Mouse (Mus musculus): Measurements from ENCODE around the gene Rcsd1. TPM values are rescaled to one million over a fixed set of nuclear protein-coding genes. Genes with fewer than 3 reads are reported as not detected.
A peak's percentile ranks its signal among the peaks of the same experiment; 100 is the strongest.

The Rcsd1 gene
- polyA plus RNA-seq (2015; fragmentation: Nextera tagmentation; extraction: Ambion mirVana) = 42.4 and 43.1 TPM in 2 replicates

DNA sequence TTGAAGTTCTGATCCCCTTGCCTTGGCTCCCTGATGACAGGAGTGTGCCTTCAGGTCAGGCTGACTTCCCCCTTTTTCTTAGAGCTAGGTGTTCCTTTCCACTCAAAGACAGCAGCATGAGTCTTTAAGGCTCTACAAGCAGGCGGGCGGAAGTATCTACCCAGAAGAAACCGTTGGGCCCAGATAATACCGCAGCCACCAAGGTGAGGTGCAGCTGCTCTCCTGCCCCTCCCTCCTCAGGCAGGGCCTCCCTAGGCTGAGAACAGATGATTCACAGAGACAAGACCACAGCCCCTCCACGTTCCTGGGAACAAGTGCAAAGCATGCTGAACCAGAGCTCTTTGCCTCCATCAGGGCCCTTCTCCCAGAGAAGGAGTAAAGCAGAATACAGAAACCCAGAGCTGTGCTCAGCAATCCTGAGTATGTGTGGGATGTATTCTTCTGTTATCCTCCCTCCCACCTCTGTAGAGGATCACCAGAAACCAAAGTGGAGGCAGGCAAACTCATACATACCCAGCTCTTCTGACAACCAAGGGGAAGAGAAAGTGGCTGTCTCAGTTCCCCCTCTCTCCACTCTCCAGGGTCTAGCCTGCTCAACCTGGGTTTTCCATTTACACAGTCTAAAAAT lies at the start of gene Rcsd1:
TSS of gene Rcsd1 (minus strand) at position 129 of the 628 bp plus-strand sequence.
- no peaks in the 10 kb centered on the region for H3K27me3 ChIP-seq (replicated peaks)
- peak within 1 kb of the TSS; percentile 74; the same call in 1 of the 2 replicates for H3K4me3 ChIP-seq (replicated peaks)
- peaks cover 29% of the 10 kb centered on the region for H3K4me1 ChIP-seq
- no peak for ATAC-seq (ENCODE audit: insufficient read depth, low FRiP score, low read depth)
- H3K9me3 ChIP-seq = no peaks in the 10 kb centered on the region
- H3K9ac ChIP-seq = no peak within 1 kb of the TSS
- peak within 1 kb of the TSS; percentile 82 for H3K4me2 ChIP-seq
- 55% methylated on average over 5 of the region's 5 CpGs for WGBS
- H3K27ac ChIP-seq = peak within 1 kb of the TSS; percentile 83
- H3K36me3 ChIP-seq = no peaks in the 10 kb centered on the region

DNA sequence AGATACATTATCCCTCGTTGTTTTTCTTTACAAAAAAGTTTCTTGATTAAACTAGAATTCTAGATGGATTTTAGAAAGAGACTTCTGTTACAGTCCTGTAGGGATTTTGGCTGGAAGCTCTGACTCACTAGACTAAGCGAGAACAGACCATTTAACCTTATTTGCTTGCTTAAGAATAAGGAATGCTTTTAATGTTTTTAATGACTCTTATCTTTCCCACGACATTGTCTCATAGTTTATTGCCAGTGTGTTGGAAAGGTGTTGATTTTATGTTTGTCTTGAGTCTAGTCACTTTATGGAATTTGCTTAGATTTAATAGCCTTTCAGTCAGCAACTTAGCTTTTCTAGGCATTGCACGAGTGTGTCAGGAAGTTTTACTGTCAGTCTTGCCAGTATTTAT lies 45.6 kb upstream of the Rcsd1 start:
- Histone ChIP-seq H3K4me2 (no peak overlapping the region), H3K9ac (no peak overlapping the region), H3K27me3 (replicated peaks) (no peaks in the 10 kb centered on the region), H3K36me3 (no peaks in the 10 kb centered on the region), H3K27ac (no peak overlapping the region), H3K4me3 (replicated peaks) (no peak overlapping the region), H3K9me3 (no peaks in the 10 kb centered on the region), H3K4me1 (no peaks in the 10 kb centered on the region)
- no peak for ATAC-seq (ENCODE audit: insufficient read depth, low FRiP score, low read depth)
- WGBS = 29% methylated on average over 4 of the region's 4 CpGs

DNA sequence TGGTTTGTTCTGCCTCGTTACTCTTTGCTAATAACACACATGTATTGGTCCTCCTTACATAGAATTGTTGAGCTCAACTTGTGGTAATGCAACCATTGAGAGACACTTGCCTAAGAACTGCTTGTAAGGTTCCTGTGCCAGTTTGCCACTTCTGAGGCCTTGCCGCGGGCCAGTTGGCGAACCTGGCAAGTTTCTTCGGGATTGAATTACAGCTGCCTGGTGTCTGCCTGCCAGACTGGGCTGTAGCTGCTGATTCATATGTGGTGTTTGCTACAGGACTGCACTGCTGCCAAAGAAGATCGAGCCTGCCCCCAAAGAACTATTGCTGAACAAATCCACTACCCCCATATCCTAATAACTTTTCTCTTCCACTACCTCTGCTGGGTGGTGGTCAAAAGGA lies 44.6 kb upstream of the Rcsd1 start:
- Histone ChIP-seq H3K4me3 (replicated peaks) (no peak overlapping the region), H3K36me3 (no peaks in the 10 kb centered on the region), H3K4me1 (no peaks in the 10 kb centered on the region), H3K27me3 (replicated peaks) (no peaks in the 10 kb centered on the region), H3K27ac (no peak overlapping the region), H3K9ac (no peak overlapping the region), H3K9me3 (no peaks in the 10 kb centered on the region), H3K4me2 (no peak overlapping the region)
- 89% methylated on average over 6 of the region's 6 CpGs for WGBS
- no peak for ATAC-seq (ENCODE audit: insufficient read depth, low FRiP score, low read depth)

DNA sequence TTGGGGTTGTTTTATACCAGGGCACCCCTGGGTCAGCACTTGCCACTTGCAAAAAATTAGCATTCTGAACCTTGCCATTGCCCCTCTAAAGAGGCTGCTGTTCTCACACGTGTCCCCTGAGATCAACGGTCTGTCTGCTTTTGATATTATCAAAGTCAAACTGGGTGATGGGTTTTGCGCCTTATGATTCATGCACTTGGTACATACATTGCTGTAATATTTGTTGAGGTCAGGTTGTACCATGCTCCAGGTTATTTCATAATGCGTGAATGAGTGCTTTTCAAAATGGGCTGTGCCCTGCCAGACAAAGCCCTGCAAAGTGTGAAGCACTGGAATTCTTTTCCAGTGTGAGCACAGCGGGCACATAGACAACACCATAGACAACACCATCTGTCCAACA lies 42.3 kb upstream of the Rcsd1 start:
- 71% methylated on average over 5 of the region's 5 CpGs for WGBS
- ATAC-seq (ENCODE audit: insufficient read depth, low FRiP score, low read depth) = no peak
- no peak overlapping the region for H3K4me2 ChIP-seq

DNA sequence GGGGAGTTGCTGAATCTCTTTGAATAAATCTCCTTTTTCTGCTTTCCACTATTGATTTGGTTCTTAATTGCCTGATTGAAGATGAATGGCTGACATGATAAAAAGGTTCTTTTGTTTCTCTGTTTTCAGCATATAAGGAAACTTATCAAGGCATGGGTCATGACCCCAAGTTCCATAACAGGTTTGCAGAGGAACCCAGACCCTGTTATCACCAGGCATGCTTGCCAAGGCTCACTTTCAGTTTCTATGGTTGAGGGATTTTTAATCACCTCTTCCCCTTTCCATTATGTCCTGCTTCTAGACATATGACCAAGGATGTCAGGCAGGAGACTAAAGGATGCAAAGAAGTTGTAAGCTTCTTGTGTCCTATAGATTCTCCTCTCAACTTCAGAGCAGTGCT lies 41.6 kb upstream of the Rcsd1 start:
- no peaks in the 10 kb centered on the region for H3K36me3 ChIP-seq
- H3K4me3 ChIP-seq (replicated peaks) = no peak overlapping the region
- no peaks in the 10 kb centered on the region for H3K4me1 ChIP-seq
- H3K9me3 ChIP-seq = no peaks in the 10 kb centered on the region
- no peaks in the 10 kb centered on the region for H3K27me3 ChIP-seq (replicated peaks)
- H3K27ac ChIP-seq = no peak overlapping the region
- H3K4me2 ChIP-seq = no peak overlapping the region
- no peak overlapping the region for H3K9ac ChIP-seq
- ATAC-seq (ENCODE audit: insufficient read depth, low FRiP score, low read depth) = no peak

More for the DNA sequence above, 42.3 kb upstream of the Rcsd1 start:
- no peaks in the 10 kb centered on the region for H3K27me3 ChIP-seq (replicated peaks)
- no peaks in the 10 kb centered on the region for H3K9me3 ChIP-seq
- H3K36me3 ChIP-seq = no peaks in the 10 kb centered on the region
- H3K9ac ChIP-seq = no peak overlapping the region
- no peak overlapping the region for H3K27ac ChIP-seq
- no peaks in the 10 kb centered on the region for H3K4me1 ChIP-seq
- no peak overlapping the region for H3K4me3 ChIP-seq (replicated peaks)

DNA sequence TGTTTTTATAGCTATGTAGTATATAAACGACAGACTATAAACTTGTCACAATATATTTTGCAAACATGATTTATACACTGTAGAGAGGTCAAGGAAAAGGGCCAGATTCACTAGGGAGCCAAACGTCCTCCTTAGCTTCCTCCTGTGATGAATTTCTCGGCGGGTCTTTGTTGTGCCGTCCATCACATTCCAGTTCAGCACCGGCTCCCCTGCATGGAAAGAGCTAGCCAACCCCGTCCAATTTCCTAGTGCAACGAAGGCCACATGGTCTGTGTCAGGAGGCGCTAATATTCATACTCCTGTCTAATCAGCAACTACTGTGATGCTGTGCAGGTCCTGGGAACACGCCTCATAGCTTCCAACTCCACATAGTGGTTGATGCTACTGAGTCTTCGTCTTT lies 38.5 kb upstream of the Rcsd1 start:
- no peaks in the 10 kb centered on the region for H3K9me3 ChIP-seq
- no peaks in the 10 kb centered on the region for H3K4me1 ChIP-seq
- WGBS = 23% methylated on average over 11 of the region's 11 CpGs
- H3K27ac ChIP-seq = no peak overlapping the region
- no peak overlapping the region for H3K4me2 ChIP-seq
- H3K36me3 ChIP-seq = no peaks in the 10 kb centered on the region
- H3K27me3 ChIP-seq (replicated peaks) = no peaks in the 10 kb centered on the region
- peak; percentile 84 for ATAC-seq (ENCODE audit: insufficient read depth, low FRiP score, low read depth)
- no peak overlapping the region for H3K4me3 ChIP-seq (replicated peaks)
- H3K9ac ChIP-seq = no peak overlapping the region

DNA sequence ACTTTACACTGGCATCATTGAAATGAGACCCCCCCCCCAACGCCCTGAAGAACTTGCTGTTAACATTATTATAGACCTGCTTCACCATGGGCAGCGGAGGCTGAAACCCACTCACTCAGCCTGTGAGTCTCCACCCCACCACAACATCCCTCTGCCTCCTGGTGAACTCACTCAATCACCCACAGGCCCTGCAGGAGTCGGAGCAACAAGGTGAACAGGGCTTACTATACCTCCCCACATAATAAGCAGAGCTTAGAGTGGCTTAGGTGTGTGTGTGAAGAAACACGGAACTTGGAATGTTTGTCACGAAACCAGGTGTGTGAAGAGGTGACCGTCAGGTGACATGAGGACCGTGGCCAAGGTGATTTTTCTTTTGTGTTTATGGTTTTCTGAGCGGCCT lies 32.4 kb upstream of the Rcsd1 start:
- Histone ChIP-seq H3K9ac (no peak overlapping the region), H3K27ac (no peak overlapping the region), H3K4me3 (replicated peaks) (no peak overlapping the region), H3K4me2 (no peak overlapping the region), H3K4me1 (no peaks in the 10 kb centered on the region), H3K27me3 (replicated peaks) (no peaks in the 10 kb centered on the region), H3K9me3 (no peaks in the 10 kb centered on the region), H3K36me3 (no peaks in the 10 kb centered on the region)
- ATAC-seq (ENCODE audit: insufficient read depth, low FRiP score, low read depth) = no peak
- WGBS = 74% methylated on average over 8 of the region's 8 CpGs

DNA sequence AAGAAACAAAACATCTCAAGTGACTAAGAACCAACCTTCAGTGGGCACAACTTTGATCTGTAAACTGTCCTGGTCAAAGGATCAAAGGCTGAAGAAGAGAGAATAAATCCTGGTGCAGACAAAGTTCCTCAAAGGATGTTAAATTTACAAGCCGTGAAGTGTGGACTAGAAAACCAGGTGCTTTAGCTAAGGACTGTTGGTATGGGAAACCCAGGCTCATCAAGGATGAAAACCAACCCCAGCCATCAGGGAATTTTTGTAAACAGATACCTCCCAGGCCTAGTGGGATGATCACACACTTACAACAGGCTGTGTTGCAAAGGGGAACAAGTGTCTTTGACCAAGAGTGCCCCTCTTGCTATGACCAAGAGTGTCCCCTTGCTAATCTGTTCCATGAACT lies 29.4 kb upstream of the Rcsd1 start:
- H3K4me1 ChIP-seq = no peaks in the 10 kb centered on the region
- H3K27ac ChIP-seq = no peak overlapping the region
- no peak overlapping the region for H3K4me3 ChIP-seq (replicated peaks)
- no peaks in the 10 kb centered on the region for H3K27me3 ChIP-seq (replicated peaks)
- no peak overlapping the region for H3K9ac ChIP-seq
- no peaks in the 10 kb centered on the region for H3K9me3 ChIP-seq
- 71% methylated on average over 1 of the region's 1 CpGs for WGBS
- H3K4me2 ChIP-seq = no peak overlapping the region
- ATAC-seq (ENCODE audit: insufficient read depth, low FRiP score, low read depth) = no peak
- H3K36me3 ChIP-seq = no peaks in the 10 kb centered on the region

DNA sequence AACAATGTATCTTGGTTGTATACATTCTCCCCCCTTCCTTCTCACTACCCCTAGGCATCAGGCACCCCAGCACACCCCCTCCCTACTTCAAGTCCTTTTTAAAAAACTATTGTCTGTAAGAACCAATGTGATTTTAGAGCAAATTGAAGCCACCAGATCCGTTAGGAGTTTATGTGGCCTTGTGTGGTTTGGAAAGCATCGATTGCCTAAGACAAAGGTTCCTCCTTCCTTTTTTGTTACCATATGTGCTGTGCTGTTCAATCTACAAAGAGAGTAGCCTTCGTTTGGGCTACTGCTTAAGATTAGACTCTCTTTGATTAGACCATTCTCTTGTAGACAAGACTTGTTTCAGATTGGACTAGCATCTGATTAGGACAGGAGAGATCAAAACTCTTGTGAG lies 28.3 kb upstream of the Rcsd1 start:
- Histone ChIP-seq H3K9ac (no peak overlapping the region), H3K4me1 (no peaks in the 10 kb centered on the region), H3K36me3 (no peaks in the 10 kb centered on the region), H3K27me3 (replicated peaks) (no peaks in the 10 kb centered on the region), H3K27ac (no peak overlapping the region), H3K4me3 (replicated peaks) (no peak overlapping the region), H3K9me3 (no peaks in the 10 kb centered on the region), H3K4me2 (no peak overlapping the region)
- no peak for ATAC-seq (ENCODE audit: insufficient read depth, low FRiP score, low read depth)
- 54% methylated on average over 3 of the region's 3 CpGs for WGBS

DNA sequence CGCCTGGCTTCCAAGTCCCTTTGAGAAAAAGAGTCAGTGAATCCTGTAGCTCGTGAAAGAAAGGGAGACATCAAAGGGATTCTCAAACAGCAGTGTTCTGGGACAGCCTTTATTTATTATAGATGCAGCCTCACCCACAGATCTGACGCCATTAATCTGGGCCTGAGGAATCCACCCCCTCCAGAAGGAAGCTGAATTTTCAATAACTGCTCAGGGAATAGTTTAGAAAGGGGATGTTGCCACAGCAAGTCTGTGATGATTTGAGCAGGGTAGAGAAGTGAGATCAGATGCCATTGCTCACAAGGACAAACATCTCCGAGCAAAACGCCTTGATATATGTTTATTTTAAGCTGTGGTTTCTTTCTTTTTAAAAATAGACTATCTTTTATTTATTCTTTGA lies 27.9 kb upstream of the Rcsd1 start:
- Histone ChIP-seq H3K27ac (no peak overlapping the region), H3K4me1 (no peaks in the 10 kb centered on the region), H3K9me3 (no peaks in the 10 kb centered on the region), H3K27me3 (replicated peaks) (no peaks in the 10 kb centered on the region), H3K4me3 (replicated peaks) (no peak overlapping the region), H3K36me3 (no peaks in the 10 kb centered on the region), H3K4me2 (no peak overlapping the region), H3K9ac (no peak overlapping the region)
- no peak for ATAC-seq (ENCODE audit: insufficient read depth, low FRiP score, low read depth)
- WGBS = 39% methylated on average over 5 of the region's 5 CpGs

DNA sequence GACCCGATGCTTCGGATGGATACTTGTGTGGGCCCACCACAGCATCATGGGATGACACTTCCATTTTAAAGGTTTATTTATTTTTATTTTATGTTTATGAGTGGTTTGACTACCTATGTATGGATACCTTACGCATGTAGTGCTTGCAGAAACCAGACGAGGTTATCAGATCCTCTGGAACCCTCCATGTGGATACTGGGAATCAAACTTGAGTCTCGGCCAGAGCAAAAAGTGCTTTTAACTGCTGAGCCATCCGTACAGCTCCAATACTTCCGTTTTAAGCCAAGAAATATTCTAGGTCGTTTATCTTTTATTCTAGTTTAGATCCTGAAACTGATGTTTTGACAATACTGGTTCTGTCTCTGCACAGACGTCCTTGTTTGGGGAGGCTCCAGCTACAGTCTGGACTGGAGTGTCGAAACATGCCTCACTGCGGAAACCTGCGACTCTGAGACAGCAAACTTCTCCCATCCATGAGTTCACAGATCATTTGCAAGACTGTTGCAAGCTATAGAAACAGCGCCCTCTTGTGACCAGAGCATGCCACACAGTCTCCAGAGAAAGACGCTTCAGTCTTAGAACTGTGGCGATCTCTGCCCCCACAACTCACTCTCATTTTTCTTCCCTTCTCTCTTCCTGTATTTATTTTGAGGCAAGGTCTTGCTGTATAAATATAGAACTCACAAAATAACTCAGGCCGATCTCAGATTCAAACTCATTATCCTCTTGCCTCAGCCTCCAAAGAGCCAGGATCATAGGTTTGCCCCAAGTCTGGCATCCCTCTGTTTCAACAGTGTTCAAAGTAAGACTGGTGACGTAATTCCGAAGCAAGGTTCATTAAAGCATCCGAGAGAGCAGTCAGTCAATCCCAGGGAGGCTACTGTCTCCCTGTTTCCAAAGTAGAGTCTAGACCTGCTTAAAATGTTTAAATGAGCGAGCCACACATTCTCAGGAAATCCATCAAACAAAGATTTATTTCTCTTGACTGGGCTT lies 26.6 kb upstream of the Rcsd1 start:
- 24% methylated on average over 20 of the region's 20 CpGs for WGBS
- Histone ChIP-seq H3K9me3 (no peaks in the 10 kb centered on the region), H3K4me3 (replicated peaks) (no peak overlapping the region), H3K4me2 (peak overlapping the region; percentile 32; the same call in 1 of the 2 replicates), H3K4me1 (no peaks in the 10 kb centered on the region), H3K36me3 (no peaks in the 10 kb centered on the region), H3K27ac (no peak overlapping the region), H3K9ac (no peak overlapping the region), H3K27me3 (replicated peaks) (no peaks in the 10 kb centered on the region)
- ATAC-seq (ENCODE audit: insufficient read depth, low FRiP score, low read depth) = peak; percentile 65; the same call in 1 of the 2 replicates

DNA sequence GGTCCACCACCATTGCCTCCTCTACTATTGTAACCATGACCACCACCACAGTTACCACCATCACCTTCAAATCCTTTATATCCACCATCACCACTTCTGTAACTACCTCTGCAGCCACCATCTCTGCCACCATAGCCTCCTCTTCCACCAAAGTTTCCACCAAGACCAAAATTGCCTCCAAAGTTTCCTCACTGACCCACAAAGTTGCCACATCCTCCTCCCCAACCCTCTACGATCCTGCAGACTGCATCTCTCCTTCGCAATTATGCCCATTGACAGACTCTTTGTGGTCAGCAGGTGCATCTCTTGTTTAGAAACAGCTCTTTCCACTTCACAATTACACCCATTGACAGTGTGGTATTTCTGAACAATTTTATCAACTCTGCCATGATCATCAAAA lies 25.3 kb upstream of the Rcsd1 start:
- Histone ChIP-seq H3K4me2 (no peak overlapping the region), H3K27ac (no peak overlapping the region), H3K9me3 (no peaks in the 10 kb centered on the region), H3K27me3 (replicated peaks) (no peaks in the 10 kb centered on the region), H3K9ac (no peak overlapping the region), H3K4me3 (replicated peaks) (no peak overlapping the region), H3K4me1 (no peaks in the 10 kb centered on the region), H3K36me3 (no peaks in the 10 kb centered on the region)
- ATAC-seq (ENCODE audit: insufficient read depth, low FRiP score, low read depth) = no peak
- 86% methylated on average over 2 of the region's 2 CpGs for WGBS

Measured in stomach, embryonic 15.5 days (tissue).